Mouse (Mus musculus) embryonic facial prominence, embryonic 13.5 days (tissue): Measurements from ENCODE around the gene Sbpl. TPM values are rescaled to one million over a fixed set of nuclear protein-coding genes. Genes with fewer than 3 reads are reported as not detected.

Experiments used
- ATAC-seq: fragments of 200-750 bp; cut with Nextera tagmentation; 2 replicates; pipeline ENCODE4 v1.8.0; 2017; ENCODE audit warnings: low read depth; ENCODE audit not compliant: insufficient number of reproducible peaks, insufficient read depth, low FRiP score, low TSS enrichment
- H3K27ac ChIP-seq: fragments of 300-500 bp; sonication (generic); 2 replicates; pipeline ENCODE4 v1.5.1; 2015; ENCODE audit warnings: moderate library complexity, mild to moderate bottlenecking, inconsistent platforms
- H3K27me3 ChIP-seq: fragments of 300-500 bp; sonication (generic); 2 replicates; pipeline ENCODE4 v1.6.1; 2015; ENCODE audit warnings: mild to moderate bottlenecking, inconsistent platforms
- H3K36me3 ChIP-seq: fragments of 300-500 bp; sonication (generic); 2 replicates; pipeline ENCODE4 v1.6.1; 2015; ENCODE audit warnings: mild to moderate bottlenecking, inconsistent platforms
- H3K4me1 ChIP-seq: fragments of 300-500 bp; sonication (generic); 2 replicates; pipeline ENCODE4 v1.6.1; 2015; ENCODE audit warnings: inconsistent platforms
- H3K4me2 ChIP-seq: fragments of 300-500 bp; sonication (generic); 2 replicates; pipeline ENCODE4 v1.6.1; 2015; ENCODE audit warnings: moderate library complexity, mild to moderate bottlenecking, inconsistent platforms
- H3K4me3 ChIP-seq: fragments of 300-500 bp; sonication (generic); 2 replicates; pipeline ENCODE4 v1.5.1; 2015; ENCODE audit warnings: mild to moderate bottlenecking, inconsistent platforms
- H3K9ac ChIP-seq: fragments of 300-500 bp; sonication (generic); 2 replicates; pipeline ENCODE4 v1.6.1; 2015; ENCODE audit warnings: mild to moderate bottlenecking, inconsistent platforms
- H3K9me3 ChIP-seq: fragments of 300-500 bp; sonication (generic); 2 replicates; pipeline ENCODE4 v1.6.1; 2016; ENCODE audit warnings: inconsistent platforms
- WGBS: fragments of 180-500 bp; shearing (Covaris S2); methylation state at CpG from one replicate; pipeline ENCODE4 v1.1.7; 2015; ENCODE audit warnings: mixed read lengths; 5-methylcytosine and 5-hydroxymethylcytosine counted together
- polyA plus RNA-seq: library from polyadenylated mRNA; unstranded; fragments of >200 nt; fragmentation: Nextera tagmentation; extraction: Ambion mirVana; gene quantifications from 2 replicates; pipeline ENCODE4 v1.2.1, GENCODE M21; 2015

The Sbpl gene
- not detected in 2 replicates for polyA plus RNA-seq

GRCm38 (mm10) chr17:23955174-23955573 lies at the start of gene Sbpl:
Sbpl (minus strand) TSS chr17:23955274.
- H3K27me3 ChIP-seq = no peaks in the 10 kb centered on the region
- H3K36me3 ChIP-seq = no peaks in the 10 kb centered on the region
- ATAC-seq = no peak
- H3K9me3 ChIP-seq = no peaks in the 10 kb centered on the region
- no peaks in the 10 kb centered on the region for H3K4me1 ChIP-seq
- no peak within 1 kb of the TSS for H3K4me2 ChIP-seq
- H3K4me3 ChIP-seq = no peak within 1 kb of the TSS
- no peak within 1 kb of the TSS for H3K9ac ChIP-seq
- H3K27ac ChIP-seq = no peak within 1 kb of the TSS
- 83% methylated on average over 5 of the region's 5 CpGs for WGBS

GRCm38 (mm10) chr17:24004071-24004665 lies 49.1 kb upstream of the Sbpl start:
- no peak overlapping the region for H3K4me3 ChIP-seq
- no peaks in the 10 kb centered on the region for H3K9me3 ChIP-seq
- H3K4me2 ChIP-seq = no peak overlapping the region
- no peak for ATAC-seq
- WGBS = 92% methylated on average over 14 of the region's 14 CpGs
- no peaks in the 10 kb centered on the region for H3K36me3 ChIP-seq
- no peak overlapping the region for H3K27ac ChIP-seq
- no peak overlapping the region for H3K9ac ChIP-seq
- H3K27me3 ChIP-seq = 0 out of 2 replicates have a peak, but pooled peaks cover 2% of the 10 kb centered on the region
- H3K4me1 ChIP-seq = no peaks in the 10 kb centered on the region

GRCm38 (mm10) chr17:24000404-24000803 lies 45.3 kb upstream of the Sbpl start:
- H3K9ac ChIP-seq = no peak overlapping the region
- H3K27ac ChIP-seq = no peak overlapping the region
- H3K9me3 ChIP-seq = no peaks in the 10 kb centered on the region
- 76% methylated on average over 5 of the region's 5 CpGs for WGBS
- no peak overlapping the region for H3K4me3 ChIP-seq
- no peaks in the 10 kb centered on the region for H3K27me3 ChIP-seq
- H3K4me2 ChIP-seq = no peak overlapping the region
- no peak for ATAC-seq
- H3K4me1 ChIP-seq = no peaks in the 10 kb centered on the region
- no peaks in the 10 kb centered on the region for H3K36me3 ChIP-seq

GRCm38 (mm10) chr17:23998383-23998782 lies 43.3 kb upstream of the Sbpl start:
- H3K4me2 ChIP-seq = no peak overlapping the region
- H3K36me3 ChIP-seq = no peaks in the 10 kb centered on the region
- WGBS = 76% methylated on average over 6 of the region's 6 CpGs
- H3K4me1 ChIP-seq = peaks cover 3% of the 10 kb centered on the region
- no peak overlapping the region for H3K9ac ChIP-seq
- 0 out of 2 replicates have a peak, but pooled peaks cover 11% of the 10 kb centered on the region for H3K27me3 ChIP-seq
- H3K4me3 ChIP-seq = no peak overlapping the region
- H3K9me3 ChIP-seq = no peaks in the 10 kb centered on the region
- no peak overlapping the region for H3K27ac ChIP-seq
- ATAC-seq = no peak

- ATAC-seq = no peak
- Histone ChIP-seq H3K27me3 (0 out of 2 replicates have a peak, but pooled peaks cover 11% of the 10 kb centered on the region), H3K27ac (no peak within 1 kb of the TSS), H3K4me3 (no peak within 1 kb of the TSS), H3K9ac (no peak within 1 kb of the TSS), H3K4me1 (peaks cover 7% of the 10 kb centered on the region), H3K9me3 (no peaks in the 10 kb centered on the region), H3K36me3 (no peaks in the 10 kb centered on the region), H3K4me2 (peak within 1 kb of the TSS; percentile 32)
- WGBS = 63% methylated on average over 2 of the region's 2 CpGs
Observed at GRCm38 (mm10) chr17:23997901-23998300, 42.8 kb upstream of the Sbpl start, which contains the start of gene Prss22. Prss22 (minus strand) TSS chr17:23998100.

- no peak for ATAC-seq
- 0 out of 2 replicates have a peak, but pooled peaks cover 11% of the 10 kb centered on the region for H3K27me3 ChIP-seq
- no peaks in the 10 kb centered on the region for H3K9me3 ChIP-seq
- H3K4me1 ChIP-seq = peaks cover 8% of the 10 kb centered on the region
- no peak overlapping the region for H3K4me3 ChIP-seq
- 21% methylated on average over 1 of the region's 1 CpGs for WGBS
- H3K4me2 ChIP-seq = no peak overlapping the region
- no peak overlapping the region for H3K9ac ChIP-seq
- H3K36me3 ChIP-seq = no peaks in the 10 kb centered on the region
- H3K27ac ChIP-seq = no peak overlapping the region
Observed at GRCm38 (mm10) chr17:23995421-23995820, 40.3 kb upstream of the Sbpl start.

- 59% methylated on average over 7 of the region's 7 CpGs for WGBS
Observed at GRCm38 (mm10) chr17:23994667-23995066, 39.6 kb upstream of the Sbpl start.

GRCm38 (mm10) chr17:23993559-23994428 lies 38.7 kb upstream of the Sbpl start:
- Histone ChIP-seq H3K27ac (no peak overlapping the region), H3K27me3 (0 out of 2 replicates have a peak, but pooled peaks cover 12% of the 10 kb centered on the region), H3K4me1 (peaks cover 8% of the 10 kb centered on the region), H3K36me3 (no peaks in the 10 kb centered on the region), H3K4me2 (peak overlapping the region; percentile 63), H3K9me3 (no peaks in the 10 kb centered on the region), H3K4me3 (peak overlapping the region; percentile 37), H3K9ac (peak overlapping the region; percentile 64)
- ATAC-seq = 0 out of 2 replicates have a peak, but pooled peaks have one; percentile 48
- WGBS = 12% methylated on average over 31 of the region's 31 CpGs

More at GRCm38 (mm10) chr17:23994667-23995066, 39.6 kb upstream of the Sbpl start:
- H3K27ac ChIP-seq = no peak overlapping the region
- H3K4me3 ChIP-seq = no peak overlapping the region
- no peak overlapping the region for H3K4me2 ChIP-seq
- H3K9ac ChIP-seq = 0 out of 2 replicates have a peak overlapping the region, but pooled peaks have one; percentile 12
- H3K27me3 ChIP-seq = 0 out of 2 replicates have a peak, but pooled peaks cover 11% of the 10 kb centered on the region
- ATAC-seq = no peak
- no peaks in the 10 kb centered on the region for H3K36me3 ChIP-seq
- peaks cover 8% of the 10 kb centered on the region for H3K4me1 ChIP-seq
- H3K9me3 ChIP-seq = no peaks in the 10 kb centered on the region

- 65% methylated on average over 9 of the region's 9 CpGs for WGBS
- H3K4me2 ChIP-seq = peak overlapping the region; percentile 63
- H3K9ac ChIP-seq = 0 out of 2 replicates have a peak overlapping the region, but pooled peaks have one; percentile 22
- H3K36me3 ChIP-seq = no peaks in the 10 kb centered on the region
- H3K27ac ChIP-seq = no peak overlapping the region
- H3K9me3 ChIP-seq = no peaks in the 10 kb centered on the region
- H3K4me1 ChIP-seq = peaks cover 8% of the 10 kb centered on the region
- H3K4me3 ChIP-seq = peak overlapping the region; percentile 37
- ATAC-seq = no peak
- H3K27me3 ChIP-seq = 0 out of 2 replicates have a peak, but pooled peaks cover 16% of the 10 kb centered on the region
Observed at GRCm38 (mm10) chr17:23992789-23993553, 37.9 kb upstream of the Sbpl start.

- ATAC-seq = no peak
- Histone ChIP-seq H3K4me3 (no peak overlapping the region), H3K9me3 (no peaks in the 10 kb centered on the region), H3K4me2 (no peak overlapping the region), H3K36me3 (no peaks in the 10 kb centered on the region), H3K4me1 (peaks cover 8% of the 10 kb centered on the region), H3K9ac (no peak overlapping the region), H3K27ac (no peak overlapping the region), H3K27me3 (peaks cover 15% of the 10 kb centered on the region; the same call in 1 of the 2 replicates)
- 43% methylated on average over 2 of the region's 2 CpGs for WGBS
Observed at GRCm38 (mm10) chr17:23989802-23990201, 34.7 kb upstream of the Sbpl start.

- 80% methylated on average over 1 of the region's 1 CpGs for WGBS
- no peak overlapping the region for H3K4me3 ChIP-seq
Observed at GRCm38 (mm10) chr17:23984989-23985388, 29.9 kb upstream of the Sbpl start.

More at GRCm38 (mm10) chr17:23984989-23985388, 29.9 kb upstream of the Sbpl start:
- no peaks in the 10 kb centered on the region for H3K4me1 ChIP-seq
- no peak overlapping the region for H3K4me2 ChIP-seq
- peaks cover 5% of the 10 kb centered on the region; the same call in 1 of the 2 replicates for H3K27me3 ChIP-seq
- no peak overlapping the region for H3K9ac ChIP-seq
- ATAC-seq = no peak
- H3K9me3 ChIP-seq = no peaks in the 10 kb centered on the region
- no peak overlapping the region for H3K27ac ChIP-seq
- no peaks in the 10 kb centered on the region for H3K36me3 ChIP-seq
